Mouse (Mus musculus) right cerebral cortex, adult 2 months (tissue): ENCODE results near the gene Arl3.
A peak's percentile ranks its signal among the peaks of the same experiment; 100 is the strongest.

Experiments used
- DNase-seq, 2 experiments: peaks; one replicate each; pipeline ENCODE4 v3.0.0; 2021 to 2022; ENCODE audit warnings: low spot score in 2 of 2

Arl3 gene

GRCm38 (mm10) chr19:46572951-46573937 lies at the start of gene Arl3, which contains the start of gene Sfxn2:
Gene Arl3 (minus strand): TSS chr19:46573198.
Gene Sfxn2 (plus strand): TSS chr19:46573365.
- peak; percentile 92 to 93 for DNase-seq

DNA sequence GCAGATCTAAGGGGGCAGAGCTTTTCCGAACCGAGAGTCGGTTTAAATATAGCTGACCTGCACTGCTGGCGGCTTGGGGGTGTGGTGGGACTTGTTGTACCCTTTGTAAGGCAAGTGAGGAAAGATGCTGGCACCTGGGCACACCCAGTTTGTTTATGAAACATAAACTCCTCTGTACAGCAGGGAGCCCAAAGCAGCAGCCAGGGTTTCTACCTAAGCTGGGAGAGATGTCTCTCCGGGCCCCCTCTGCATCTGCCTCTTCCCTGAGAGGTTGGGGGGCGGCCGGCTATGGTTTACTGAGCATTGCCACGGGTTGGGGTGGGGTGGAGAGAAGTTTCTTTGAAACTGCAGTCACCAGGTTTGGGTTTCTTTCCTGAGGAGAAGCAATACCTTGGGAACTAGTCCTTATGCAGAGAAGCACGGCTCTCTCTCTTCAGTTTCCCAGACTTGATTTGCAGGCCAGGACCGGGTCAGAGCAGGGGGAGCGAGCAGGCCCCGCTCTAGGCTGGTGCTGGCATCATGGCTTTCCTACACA lies 49.7 kb upstream of the Arl3 start:
- no peak for DNase-seq

- peak; percentile 41 for DNase-seq
Observed at GRCm38 (mm10) chr19:46621236-46622183, 48.5 kb upstream of the Arl3 start.

DNA sequence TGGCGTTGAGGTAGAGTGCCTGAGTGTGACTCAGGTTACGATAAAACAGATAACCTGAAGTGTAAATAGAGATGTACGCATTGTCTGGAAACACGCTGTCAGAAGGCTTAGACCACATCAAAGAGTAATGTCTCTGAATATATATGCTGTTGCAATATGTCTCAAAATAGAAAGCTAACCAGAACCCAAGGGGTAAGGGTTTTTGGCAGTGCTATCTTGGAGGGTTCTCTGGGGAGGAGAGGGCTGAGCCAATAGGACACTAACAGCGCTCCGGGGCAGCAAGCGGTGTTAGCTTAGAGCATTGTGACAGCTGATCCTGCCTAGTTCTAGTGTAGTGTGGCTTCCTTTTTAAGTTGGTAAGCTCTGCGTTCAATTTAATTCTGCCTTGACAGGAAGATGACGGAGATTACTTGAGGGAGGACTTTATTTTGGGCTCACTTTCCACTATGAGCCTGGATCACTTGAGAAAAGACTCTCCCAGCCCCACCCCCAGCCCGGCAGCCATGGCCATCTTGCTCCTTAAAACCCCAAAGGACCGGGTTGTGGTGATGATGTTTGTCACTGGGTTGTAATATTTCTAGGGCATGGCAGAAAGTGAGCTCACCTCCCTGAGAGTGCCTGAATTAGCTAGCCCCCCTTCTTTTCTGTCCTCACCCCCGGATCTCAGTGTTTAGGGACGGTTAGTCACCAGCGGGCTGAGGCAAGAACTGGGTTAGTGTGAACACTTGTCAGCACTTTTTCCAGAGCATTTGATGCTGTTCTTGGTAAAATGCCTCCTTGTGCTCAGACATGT lies 47.2 kb upstream of the Arl3 start:
- DNase-seq = peak; percentile 61 to 69

GRCm38 (mm10) chr19:46619518-46619917 lies 46.5 kb upstream of the Arl3 start:
- no peak for DNase-seq

- DNase-seq = no peak
Observed at GRCm38 (mm10) chr19:46619001-46619400, 46.0 kb upstream of the Arl3 start.

- no peak for DNase-seq
Observed at GRCm38 (mm10) chr19:46618322-46618721, 45.3 kb upstream of the Arl3 start.

DNA sequence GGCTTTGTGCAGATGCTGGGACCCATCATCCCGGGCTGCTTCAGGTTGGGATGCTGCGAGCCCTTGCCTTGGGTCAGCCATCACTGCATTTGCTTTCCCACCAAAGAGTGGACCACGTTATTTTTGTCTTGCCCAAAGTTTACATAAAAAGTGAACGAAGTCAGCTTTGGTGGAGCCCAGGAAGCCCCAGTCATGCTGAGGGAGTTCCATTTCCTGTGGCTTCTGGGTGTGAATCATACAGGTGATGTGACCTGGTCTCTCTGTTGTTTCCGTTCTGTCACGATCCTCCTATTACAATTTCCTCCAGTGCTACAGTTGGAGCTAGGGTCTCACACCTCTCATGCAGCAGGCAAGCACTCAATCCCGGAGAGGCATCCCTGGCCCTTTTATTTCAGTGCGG lies 44.4 kb upstream of the Arl3 start:
- no peak for DNase-seq

DNA sequence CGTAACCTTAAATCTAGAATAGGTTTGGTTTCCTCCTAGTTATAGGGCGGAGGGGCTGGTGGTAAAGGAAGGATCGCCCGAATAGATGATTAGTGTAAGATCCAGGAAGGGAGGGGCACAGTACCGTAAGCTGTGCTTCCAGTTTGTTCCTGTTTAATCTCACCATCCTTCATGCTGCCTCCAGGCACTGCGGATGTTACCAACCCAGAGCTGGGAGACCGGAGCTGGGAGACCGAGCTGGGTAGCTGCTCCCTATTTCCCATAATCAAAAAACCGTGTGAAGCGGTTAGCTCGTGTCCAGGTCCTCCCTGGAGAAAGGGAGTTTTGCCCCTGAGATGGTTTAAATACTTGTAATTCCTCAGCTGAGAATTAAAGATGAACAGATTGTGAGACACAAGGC lies 43.4 kb upstream of the Arl3 start:
- DNase-seq = no peak

DNA sequence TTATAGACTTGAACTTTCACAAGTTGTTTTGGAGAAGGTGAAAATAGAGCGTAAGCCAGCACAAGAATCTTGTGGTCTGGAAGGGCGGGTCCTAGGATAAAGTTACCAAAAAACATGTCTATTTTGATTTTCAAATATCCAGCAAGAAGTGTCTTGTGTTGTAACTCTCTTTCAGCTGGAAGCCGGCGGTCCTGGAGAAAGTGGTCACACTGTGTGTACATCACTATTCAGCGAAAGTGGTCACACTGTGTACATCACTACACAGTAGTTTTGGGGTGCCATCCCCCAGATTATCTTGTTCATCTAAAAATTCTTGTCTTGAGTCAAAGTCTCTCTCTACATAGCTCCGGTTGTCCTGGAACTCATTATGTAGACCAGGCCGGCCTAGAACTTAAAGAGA lies 35.2 kb upstream of the Arl3 start:
- no peak for DNase-seq

- peak in 1 of 2 experiments; percentile 41 for DNase-seq
Observed at GRCm38 (mm10) chr19:46607424-46607823, 34.4 kb upstream of the Arl3 start.

DNA sequence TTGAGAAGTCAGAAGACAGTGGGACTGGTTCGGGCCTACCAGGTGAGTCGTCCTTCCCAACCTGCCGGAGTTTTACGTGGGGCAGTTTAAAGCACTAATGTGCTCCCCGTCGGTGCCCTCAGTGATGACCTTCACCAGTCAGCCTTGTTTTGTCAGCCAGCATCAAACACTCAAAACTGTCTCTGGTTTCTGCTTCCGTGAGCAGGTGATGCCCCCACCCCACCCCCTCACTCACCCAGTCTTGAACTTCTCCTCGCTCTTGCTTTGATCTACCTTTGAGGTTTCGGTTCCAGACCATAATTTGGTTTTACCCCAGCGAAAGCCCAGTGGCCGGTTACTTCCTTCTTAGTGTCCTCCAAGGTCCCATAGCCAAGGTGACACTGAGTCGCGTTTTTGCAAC lies 33.7 kb upstream of the Arl3 start:
- DNase-seq = no peak

DNA sequence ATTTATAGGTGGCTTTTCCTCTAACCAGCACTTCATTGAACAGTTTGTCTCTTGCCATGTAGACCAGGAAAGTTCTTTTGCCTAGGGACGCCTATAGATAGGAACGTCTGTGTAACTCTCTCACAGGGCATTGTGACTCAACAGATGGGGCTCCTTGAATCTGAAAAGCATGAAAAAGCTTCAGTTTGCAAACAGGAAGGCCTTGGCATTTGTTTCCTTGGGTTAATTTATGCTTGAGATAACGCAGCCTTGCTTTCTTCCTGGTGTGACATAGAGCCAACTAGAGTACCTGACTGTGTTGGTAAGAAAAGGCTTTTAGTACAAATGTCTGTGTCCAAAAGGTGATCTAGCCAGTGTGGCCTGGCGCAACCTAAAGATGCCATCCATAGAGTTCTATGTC lies 29.4 kb upstream of the Arl3 start:
- DNase-seq = no peak

DNA sequence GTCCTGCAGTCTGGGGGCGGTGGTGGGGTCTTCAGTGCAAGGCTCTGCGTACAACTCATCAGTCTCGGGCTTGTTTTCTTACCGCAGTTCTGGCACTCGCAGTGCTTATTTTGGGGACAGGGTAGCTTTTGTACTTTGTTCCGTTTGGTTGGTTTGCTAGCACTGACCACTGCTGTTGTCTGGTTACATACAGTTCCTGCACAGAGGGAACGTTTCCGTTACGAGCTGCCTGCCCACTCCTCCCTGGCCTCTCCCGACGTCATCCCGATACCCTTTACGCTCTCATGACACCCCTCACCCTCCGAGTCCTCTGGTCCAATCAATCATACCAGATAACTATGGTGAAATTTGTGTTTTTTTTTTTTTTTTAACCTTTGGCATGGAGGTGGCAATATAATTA lies 28.5 kb upstream of the Arl3 start:
- DNase-seq = no peak

GRCm38 (mm10) chr19:46600371-46600770 lies 27.4 kb upstream of the Arl3 start:
- no peak for DNase-seq

GRCm38 (mm10) chr19:46599375-46600256 lies 26.6 kb upstream of the Arl3 start:
- DNase-seq = no peak

DNA sequence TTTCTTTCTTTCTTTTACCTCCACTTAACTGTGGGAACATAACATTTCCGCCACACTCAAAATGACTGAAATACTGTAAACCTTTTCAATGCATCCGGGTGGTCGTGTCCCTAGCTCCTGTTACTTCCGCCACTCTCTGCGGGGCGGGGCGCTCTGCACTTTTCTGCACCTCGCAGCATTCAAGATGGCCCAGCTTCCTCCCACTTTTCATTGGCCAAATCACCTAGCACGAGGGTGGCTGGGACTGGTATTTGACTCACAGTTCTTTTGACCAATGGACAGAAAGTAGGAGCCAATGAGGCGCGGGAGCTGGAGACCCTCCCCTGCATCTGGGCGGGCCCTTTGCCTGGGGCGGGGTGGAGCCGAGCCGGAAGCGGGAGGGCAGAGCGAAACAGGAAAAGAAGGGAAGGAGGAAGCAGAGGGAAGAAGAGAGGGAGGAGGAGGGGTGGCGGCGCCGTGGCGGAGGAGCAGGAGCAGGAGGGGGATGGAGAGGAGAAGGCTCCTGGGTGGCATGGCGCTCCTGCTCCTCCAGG lies 25.8 kb upstream of the Arl3 start, which contains the start of gene Wbp1l:
Wbp1l (plus strand) TSS at position 365 of the 533 bp plus-strand sequence.
- DNase-seq = peak; percentile 97

- DNase-seq = no peak
Observed at GRCm38 (mm10) chr19:46598187-46598586, 25.2 kb upstream of the Arl3 start.

GRCm38 (mm10) chr19:46592751-46593439 lies 19.9 kb upstream of the Arl3 start:
- DNase-seq = no peak
